Mouse (Mus musculus): ENCODE data around the gene Ift52. TPM values are rescaled to one million over a fixed set of nuclear protein-coding genes. Genes with fewer than 3 reads are reported as not detected.

The Ift52 gene
- 10 to 100 TPM; 32.5 to 38.2 (median 35.5) TPM for total RNA-seq (2022)

GRCm38 (mm10) chr2:163016916-163017743 lies at the start of gene Ift52:
TSS of gene Ift52 (plus strand) at chr2:163017354.
- DNase-seq (ENCODE audit: low spot score in 2 of 2): peak; percentile 87 to 92

- no peak for DNase-seq (ENCODE audit: low spot score in 2 of 2)
Measured at GRCm38 (mm10) chr2:162968357-162968756, 48.8 kb upstream of the Ift52 start.

- DNase-seq (ENCODE audit: low spot score in 2 of 2): no peak
Measured at GRCm38 (mm10) chr2:162969101-162969500, 48.1 kb upstream of the Ift52 start.

DNA sequence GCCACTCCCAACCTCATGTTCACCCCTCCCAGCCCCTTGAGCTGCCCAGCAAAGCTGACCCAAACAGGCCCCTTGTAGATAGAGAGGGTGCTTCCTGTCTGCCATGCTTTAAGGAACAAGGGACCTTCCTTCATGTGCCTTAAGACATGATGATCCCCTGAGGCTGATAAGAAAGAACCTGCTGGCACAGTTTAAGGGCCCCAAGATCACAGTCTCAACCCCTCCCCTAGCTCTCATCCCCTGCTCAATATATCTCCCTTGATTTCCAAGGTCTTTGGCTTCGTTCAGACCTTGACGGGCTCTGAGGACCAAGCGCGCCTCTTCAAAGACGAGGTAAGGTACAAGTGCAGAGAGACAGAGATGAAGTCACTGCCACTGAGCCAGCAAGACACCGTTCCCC lies 46.3 kb upstream of the Ift52 start:
- DNase-seq (ENCODE audit: low spot score in 2 of 2): no peak

- no peak for DNase-seq (ENCODE audit: low spot score in 2 of 2)
Measured at GRCm38 (mm10) chr2:162972752-162973151, 44.4 kb upstream of the Ift52 start.

DNA sequence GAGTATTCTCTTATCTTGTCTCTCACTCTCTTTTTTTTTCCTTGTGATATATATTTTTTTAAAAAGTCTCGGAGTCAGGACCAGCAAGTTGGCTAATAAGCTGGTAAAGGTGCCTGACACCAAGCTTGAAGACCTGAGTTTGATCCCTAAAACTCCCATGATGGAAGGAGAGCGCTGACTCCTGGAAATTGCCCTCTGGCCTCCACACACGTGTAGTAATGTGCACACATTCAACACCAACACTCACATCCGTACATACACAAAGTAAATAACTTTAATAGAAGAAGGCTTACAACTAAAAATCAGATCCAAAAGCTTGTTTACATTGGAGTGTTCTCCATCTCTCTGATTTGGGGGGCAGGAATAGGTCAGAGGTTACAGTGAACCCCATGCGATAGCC lies 43.9 kb upstream of the Ift52 start:
- no peak for DNase-seq (ENCODE audit: low spot score in 2 of 2)

DNA sequence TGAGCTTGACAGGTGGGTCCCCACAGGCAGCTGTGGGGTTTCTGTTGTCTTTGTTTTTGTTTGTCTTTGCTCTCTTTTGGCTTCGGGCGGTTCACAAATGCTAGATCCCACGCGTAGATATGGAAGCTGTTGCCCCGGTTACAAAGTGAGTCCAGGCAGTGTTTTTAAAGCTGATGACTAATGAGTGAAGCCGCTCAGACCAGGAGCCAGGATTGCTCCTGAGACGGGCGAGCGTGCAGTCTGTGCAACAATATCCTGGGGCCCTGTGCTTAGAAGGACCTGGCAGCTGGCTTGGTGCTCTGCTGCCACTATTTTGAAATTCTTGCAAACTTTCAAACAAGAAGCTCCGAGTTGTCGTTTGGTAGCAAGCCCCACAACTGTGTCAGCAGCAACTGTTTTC lies 43.5 kb upstream of the Ift52 start:
- peak in 1 of 2 experiments; percentile 23 for DNase-seq (ENCODE audit: low spot score in 2 of 2)

DNA sequence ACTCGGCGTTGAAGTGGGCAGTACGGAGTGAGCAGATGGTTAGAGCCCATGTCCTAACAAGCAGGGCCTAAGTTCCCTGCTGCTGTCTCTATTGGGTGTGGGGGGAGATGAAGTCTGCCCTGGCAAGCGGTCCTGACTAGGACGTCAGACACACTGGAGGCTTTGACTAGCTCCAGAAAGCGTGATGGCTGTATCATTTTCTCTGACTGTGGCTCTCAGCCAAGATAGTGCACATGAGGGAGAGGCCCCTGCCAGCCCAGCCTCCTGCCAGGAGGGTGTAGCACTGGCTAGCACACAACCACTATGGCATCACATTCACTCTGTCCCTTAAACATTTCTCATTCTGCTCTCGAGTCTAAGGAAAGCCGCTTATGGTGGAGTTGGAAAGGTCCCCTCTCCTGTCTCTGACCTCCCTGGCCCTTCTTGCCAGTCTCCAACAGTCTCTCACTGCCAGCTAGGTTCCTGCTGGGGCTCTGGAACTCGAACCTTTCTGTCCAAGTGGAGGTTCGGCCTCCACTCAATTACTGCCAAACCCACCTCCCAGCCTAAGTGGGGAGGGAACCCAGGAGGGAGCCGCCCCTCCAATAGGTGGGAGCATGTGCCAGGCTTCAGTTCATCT lies 41.9 kb upstream of the Ift52 start:
- peak; percentile 49 to 54 for DNase-seq (ENCODE audit: low spot score in 2 of 2)

- no peak for DNase-seq (ENCODE audit: low spot score in 2 of 2)
Measured at GRCm38 (mm10) chr2:162976001-162976400, 41.2 kb upstream of the Ift52 start.

DNA sequence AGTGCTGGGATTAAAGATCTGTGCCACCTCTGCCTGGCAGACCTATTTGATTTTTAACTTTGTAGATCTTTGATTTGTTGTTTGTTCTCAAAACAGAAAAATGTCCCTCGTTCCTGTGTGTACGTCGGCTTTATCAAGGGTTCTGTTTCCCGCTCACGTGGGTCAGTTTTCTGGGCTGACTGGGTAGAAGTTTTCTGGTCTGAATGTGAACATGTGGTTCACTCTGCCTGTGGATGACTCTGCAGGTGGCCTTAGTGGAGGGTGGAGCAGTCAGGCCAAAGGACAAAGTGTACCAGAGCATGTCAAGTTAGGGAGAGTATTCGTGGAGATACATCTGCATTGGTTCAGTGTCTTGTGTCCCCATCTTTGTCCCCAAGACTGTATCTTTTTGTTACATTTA lies 32.8 kb upstream of the Ift52 start:
- no peak for DNase-seq (ENCODE audit: low spot score in 2 of 2)

- DNase-seq (ENCODE audit: low spot score in 2 of 2): no peak
Measured at GRCm38 (mm10) chr2:162985923-162986322, 31.2 kb upstream of the Ift52 start.

GRCm38 (mm10) chr2:162986764-162987163 lies 30.4 kb upstream of the Ift52 start:
- DNase-seq (ENCODE audit: low spot score in 2 of 2): no peak

- DNase-seq (ENCODE audit: low spot score in 2 of 2): no peak
Measured at GRCm38 (mm10) chr2:162987218-162987617, 29.9 kb upstream of the Ift52 start, which contains the start of gene Sgk2. TSS of gene Sgk2 (plus strand) at chr2:162987330.

DNA sequence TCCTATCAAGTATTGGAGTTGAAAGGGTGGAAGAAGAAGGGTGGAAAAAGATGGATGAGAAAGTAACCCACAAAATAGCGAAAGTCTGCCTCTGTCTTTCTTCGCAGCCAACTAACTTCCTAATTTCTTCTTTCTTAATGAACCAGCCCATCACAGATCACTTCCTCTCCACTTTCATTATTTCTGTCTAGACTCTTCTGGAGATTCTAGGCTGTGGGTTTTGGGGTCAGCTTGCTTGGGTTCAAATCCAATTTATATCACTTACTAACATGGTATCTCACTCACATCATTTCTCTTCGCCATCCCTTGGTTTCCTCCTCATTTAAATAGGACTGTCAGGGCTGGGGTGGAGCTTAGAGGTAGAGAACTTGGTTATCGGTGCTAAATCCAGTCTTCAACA lies 28.9 kb upstream of the Ift52 start:
- DNase-seq (ENCODE audit: low spot score in 2 of 2): no peak

DNA sequence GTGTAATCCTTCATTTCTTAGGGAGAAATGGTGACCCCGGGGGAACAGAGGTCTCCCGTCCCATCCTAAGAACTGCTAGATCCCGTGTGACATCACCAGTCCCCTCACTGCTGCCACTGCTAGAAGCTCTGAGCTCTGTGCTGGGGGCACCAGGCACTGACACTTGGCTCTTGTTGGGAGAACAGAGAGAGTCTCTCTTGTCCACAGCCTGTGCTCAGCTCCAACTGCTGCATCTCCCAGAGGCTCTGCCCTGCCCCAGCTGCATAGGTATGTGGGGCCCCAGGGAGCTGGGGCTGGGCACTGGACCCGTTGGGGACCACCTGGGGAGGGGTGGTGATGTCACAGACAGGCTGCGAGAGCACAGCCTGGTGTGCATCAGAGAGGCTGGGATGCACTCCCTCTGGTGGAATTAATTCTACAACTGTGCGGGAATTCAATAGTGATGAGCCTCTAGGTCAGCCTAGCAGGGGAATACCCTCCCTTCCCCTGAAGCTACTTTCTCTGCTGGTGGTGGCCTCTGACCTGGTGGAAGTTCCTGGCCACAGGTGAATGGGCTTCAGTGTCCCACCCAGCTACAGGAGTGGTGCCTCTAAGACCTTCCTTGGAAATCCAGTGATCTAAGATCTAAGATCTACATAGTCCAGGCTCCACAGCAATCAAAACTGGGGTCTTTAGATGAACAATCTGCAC lies 25.6 kb upstream of the Ift52 start:
- DNase-seq (ENCODE audit: low spot score in 2 of 2): no peak

GRCm38 (mm10) chr2:162992084-162992437 lies 25.1 kb upstream of the Ift52 start:
- no peak for DNase-seq (ENCODE audit: low spot score in 2 of 2)

- no peak for DNase-seq (ENCODE audit: low spot score in 2 of 2)
Measured at GRCm38 (mm10) chr2:162993881-162994616, 23.1 kb upstream of the Ift52 start.

GRCm38 (mm10) chr2:162998528-162999230 lies 18.5 kb upstream of the Ift52 start:
- peak in 1 of 2 experiments; percentile 68 for DNase-seq (ENCODE audit: low spot score in 2 of 2)

DNA sequence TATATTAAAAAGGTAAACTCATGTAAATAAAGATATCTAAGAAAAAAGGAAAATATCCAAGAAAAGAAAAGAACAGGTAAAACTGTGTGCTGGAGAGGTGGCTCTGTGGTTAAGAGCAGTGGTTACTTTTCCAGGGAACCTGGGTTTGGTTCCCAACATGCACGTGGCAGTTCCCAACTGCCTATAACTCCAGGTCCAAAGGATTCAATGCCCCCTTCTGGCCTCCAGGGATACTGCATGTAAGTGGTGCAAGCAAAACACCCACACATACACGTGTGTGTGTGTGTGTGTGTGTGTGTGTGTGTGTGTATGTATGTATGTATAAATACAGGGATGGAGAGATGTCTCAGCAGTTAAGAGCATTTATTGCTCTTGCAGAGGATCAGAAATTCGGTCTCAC lies 17.4 kb upstream of the Ift52 start:
- no peak for DNase-seq (ENCODE audit: low spot score in 2 of 2)

GRCm38 (mm10) chr2:163001071-163001470 lies 16.1 kb upstream of the Ift52 start:
- DNase-seq (ENCODE audit: low spot score in 2 of 2): no peak

DNA sequence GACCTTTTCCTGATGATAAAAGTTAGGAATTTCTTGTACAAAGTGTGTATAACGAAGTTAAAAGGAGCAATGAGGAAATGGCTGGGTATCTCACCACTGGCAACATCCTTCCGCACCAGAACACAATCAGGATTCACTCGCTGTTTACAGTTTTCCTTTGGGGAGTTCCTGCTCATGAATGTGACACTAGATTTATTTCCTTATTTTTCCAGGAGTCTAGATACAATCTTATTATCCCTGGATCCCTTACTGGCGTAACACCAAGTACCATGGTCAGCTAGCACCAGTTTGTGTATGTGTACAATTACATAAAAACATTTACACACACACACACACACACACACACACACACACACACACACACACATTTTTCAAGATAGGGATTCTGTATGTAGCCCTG lies 9.9 kb upstream of the Ift52 start:
- no peak for DNase-seq (ENCODE audit: low spot score in 2 of 2)
